25 mouse cellular contexts compared by ENCODE assay signal in genomic region chr16:96388481-96388880, GRCm38 (mm10). TPM values are rescaled to one million over a fixed set of nuclear protein-coding genes. Genes with fewer than 3 reads are reported as not detected.
DNase-seq lines count a peak whose midpoint lies in the region; ATAC-seq and TF ChIP-seq lines count a peak whose summit lies in the region.
"Had no signal": no experiment of that assay in that cellular context is flagged by ENCODE, and none has a peak within 500 bp of the region (broad histone marks: within the 10 kb centered on the region; RNA-seq: fewer than 3 reads in every experiment).

No protein-coding gene starts in this region.

- TF ChIP-seq POLR2A in myocyte (IDR thresholded peaks at IDR 0.05; ENCODE audit: insufficient read length, low read depth): no peak

- TF ChIP-seq CTCF in C2C12 (IDR thresholded peaks at IDR 0.05; ENCODE audit: control insufficient read depth, insufficient read depth, insufficient read length) (no peak), Patski (IDR thresholded peaks at IDR 0.05) (no peak)

- in situ Hi-C loops in Patski (cut with MboI; ENCODE audit: low pct_unique_long_range_greater_than_20kb): no loop called here

- no peaks in the 10 kb centered on the region for H3K27me3 ChIP-seq in C2C12 (ENCODE audit: control insufficient read depth, insufficient read depth, insufficient read length)
- H3K27me3 ChIP-seq in Patski: no peaks in the 10 kb centered on the region
- H3K27me3 ChIP-seq in myocyte (ENCODE audit: control insufficient read depth, insufficient read depth, insufficient read length): no peaks in the 10 kb centered on the region
- H3K27me3 ChIP-seq: embryonic facial prominence, embryonic 12.5 days; forebrain, embryonic 13.5 days; forebrain, embryonic 15.5 days had no signal

- H3ac ChIP-seq in C2C12 (ENCODE audit: control insufficient read depth, insufficient read length, low read depth): no peak overlapping the region
- H3ac ChIP-seq in myocyte (ENCODE audit: control insufficient read depth, insufficient read length): no peak overlapping the region

- DNase-seq in 416B (ENCODE audit: low read depth): peak; percentile 53
- DNase-seq in Patski (ENCODE audit: low read depth, low spot score): peak; percentile 73
- DNase-seq in cerebellum, adult 18-20 months: no peak
- no peak for DNase-seq in right cerebral cortex, postnatal 36 days (ENCODE audit: low spot score in 2 of 2)
- DNase-seq in thymus, adult 18-20 months: no peak
- DNase-seq in neural tube, embryonic 10.5 days (ENCODE audit: extremely low spot score, low spot score): no peak
- DNase-seq: adrenal gland, adult 2 months; adrenal gland, postnatal 10 days; adrenal gland, postnatal 25 days; B cell, adult 2 months; cerebellum, adult 11 months; cerebellum, adult 2 months; cerebellum, adult 9-10 months; cerebellum, postnatal 10 days; cerebellum, postnatal 25 days; forebrain, postnatal 0 days had no signal

- peaks cover 30% of the 10 kb centered on the region for H3K79me3 ChIP-seq in C2C12 (ENCODE audit: low read depth)

- peak; percentile 89 for ATAC-seq in Patski
- ATAC-seq: forebrain, embryonic 13.5 days; forebrain, embryonic 15.5 days; forebrain, postnatal 0 days had no signal

- H3K4me3 ChIP-seq in C2C12 (ENCODE audit: insufficient read depth, poor library complexity, severe bottlenecking) (no peak overlapping the region), myocyte (no peak overlapping the region)
- H3K4me3 ChIP-seq: embryonic facial prominence, embryonic 10.5 days; embryonic facial prominence, embryonic 12.5 days; forebrain, embryonic 13.5 days; forebrain, embryonic 15.5 days had no signal

- POLR2A ChIA-PET in Patski (lab: Charles Lee): interaction anchor here (1.4 kb wide), 1 partner anchor 25 kb away, joined by 4 read pairs; no protein-coding TSS in a partner anchor

- H3K79me2 ChIP-seq in C2C12 (ENCODE audit: control insufficient read depth, insufficient read depth) (peaks cover 57% of the 10 kb centered on the region), myocyte (ENCODE audit: control insufficient read depth, insufficient read depth) (no peaks in the 10 kb centered on the region)

- peak overlapping the region; percentile 19 for H3K4me2 ChIP-seq in myocyte (ENCODE audit: low read depth)
- H3K4me2 ChIP-seq: embryonic facial prominence, embryonic 12.5 days; forebrain, embryonic 13.5 days; forebrain, embryonic 15.5 days had no signal

- CTCF ChIA-PET in Patski (lab: Charles Lee): interaction anchor here (1.2 to 2.6 kb wide), 4 partner anchors 10 to 24 kb away, joined by 3 to 5 read pairs (median 3); no protein-coding TSS in a partner anchor

- H3K36me3 ChIP-seq in C2C12 (ENCODE audit: control insufficient read depth, insufficient read depth) (peaks cover 18% of the 10 kb centered on the region), myocyte (ENCODE audit: control insufficient read depth, insufficient read depth) (peaks cover 5% of the 10 kb centered on the region)
- H3K36me3 ChIP-seq: embryonic facial prominence, embryonic 10.5 days; embryonic facial prominence, embryonic 12.5 days; forebrain, embryonic 15.5 days; G1E had no signal

TF ChIP-seq in C2C12, 6 proteins besides CTCF, POLR2A, EP300 and RAD21:
- TF ChIP-seq MAX (IDR thresholded peaks at IDR 0.05) (no peak), MYOD1 (IDR thresholded peaks at IDR 0.05; ENCODE audit: control insufficient read depth, insufficient read length, low read depth) (peak; percentile 75)

TF ChIP-seq in myocyte, 11 proteins besides CTCF, POLR2A, EP300 and RAD21:
- TF ChIP-seq E2F4 (IDR thresholded peaks at IDR 0.05; ENCODE audit: insufficient read depth) (no peak), MYOD1 (IDR thresholded peaks at IDR 0.05; ENCODE audit: control insufficient read depth in 1 of 3, insufficient read length in 2 of 3, low read depth in 2 of 3) (peak in 1 of 3 experiments; percentile 5), USF1 (IDR thresholded peaks at IDR 0.05; ENCODE audit: low read depth) (no peak)

RNA-seq across cellular contexts. Expression of gene Itgb2l, which starts 54.9 kb away (rescaled TPM):
- polyA plus RNA-seq in C2C12 (2012; fragmentation: generic; extraction: Trizol) (0.12 TPM), Patski (2021) (1.9 TPM), myocyte (2012; fragmentation: generic; extraction: Trizol) (0.07 TPM)
- polyA plus RNA-seq: adrenal gland, adult 2 months; cortical plate, adult 2 months; embryonic facial prominence, embryonic 10.5 days; forebrain, embryonic 11.5 days; forebrain, embryonic 13.5 days; forebrain, embryonic 15.5 days; G1E had no signal

Comparison
In these comparisons a context has a peak if more than half of its experiments do, and no peak if none do; other contexts are left out.
1. DNase-seq: peak in 416B (single experiment) and Patski (single experiment); none in cerebellum, adult 18-20 months (0 of 2), right cerebral cortex, postnatal 36 days (0 of 2), thymus, adult 18-20 months (0 of 2) and neural tube, embryonic 10.5 days (single experiment).